Mouse (Mus musculus): ENCODE results near the gene Prdx5. TPM values are rescaled to one million over a fixed set of nuclear protein-coding genes. Genes with fewer than 3 reads are reported as not detected.
A peak's percentile ranks its signal among the peaks of the same experiment; 100 is the strongest.

Gene Prdx5
- polyA plus RNA-seq, 1 experiment from 2014 or later, result 276 TPM

GRCm38 (mm10) chr19:6919876-6920740 is 10.2 kb upstream of the Prdx5 start:
- no peak for DNase-seq (ENCODE audit: low spot score)

GRCm38 (mm10) chr19:6919431-6919830 is 9.5 kb upstream of the Prdx5 start:
- no peak for DNase-seq (ENCODE audit: low spot score)

- no peak for DNase-seq (ENCODE audit: low spot score)
These were observed 8.4 kb upstream of the Prdx5 start for GRCm38 (mm10) chr19:6918321-6918720.

GRCm38 (mm10) chr19:6916496-6916895 is 6.6 kb upstream of the Prdx5 start:
- no peak for DNase-seq (ENCODE audit: low spot score)

- DNase-seq (ENCODE audit: low spot score), result no peak
These were observed 5.4 kb upstream of the Prdx5 start for GRCm38 (mm10) chr19:6915276-6915675.

- no peak for DNase-seq (ENCODE audit: low spot score)
These were observed 4.6 kb upstream of the Prdx5 start for GRCm38 (mm10) chr19:6914540-6914939.

- no peak for DNase-seq (ENCODE audit: low spot score)
These were observed 4.1 kb upstream of the Prdx5 start for GRCm38 (mm10) chr19:6913991-6914390.

- peak; percentile 52 for DNase-seq (ENCODE audit: low spot score)
These were observed 3.1 kb upstream of the Prdx5 start for GRCm38 (mm10) chr19:6913036-6913435.

GRCm38 (mm10) chr19:6912205-6912970 is 2.5 kb upstream of the Prdx5 start:
- no peak for DNase-seq (ENCODE audit: low spot score)

- DNase-seq (ENCODE audit: low spot score), result no peak
These were observed 1.5 kb upstream of the Prdx5 start for GRCm38 (mm10) chr19:6911101-6912074.

- peak; percentile 43 for DNase-seq (ENCODE audit: low spot score)
These were observed 400 bp upstream of the Prdx5 start for GRCm38 (mm10) chr19:6910306-6910705.

- no peak for DNase-seq (ENCODE audit: low spot score)
These were observed 885 bp downstream of the Prdx5 start for GRCm38 (mm10) chr19:6909021-6909420.

- DNase-seq (ENCODE audit: low spot score), result no peak
These were observed 1.9 kb downstream of the Prdx5 start for GRCm38 (mm10) chr19:6907811-6908540.

GRCm38 (mm10) chr19:6907094-6907493 is 2.8 kb downstream of the Prdx5 start:
- DNase-seq (ENCODE audit: low spot score), result no peak

GRCm38 (mm10) chr19:6906199-6906598 is 3.7 kb downstream of the Prdx5 start:
- no peak for DNase-seq (ENCODE audit: low spot score)

GRCm38 (mm10) chr19:6905498-6906159 is 4.3 kb downstream of the Prdx5 start:
- no peak for DNase-seq (ENCODE audit: low spot score)

GRCm38 (mm10) chr19:6904846-6905245 is 5.1 kb downstream of the Prdx5 start:
- DNase-seq (ENCODE audit: low spot score), result no peak

- no peak for DNase-seq (ENCODE audit: low spot score)
These were observed 6.9 kb downstream of the Prdx5 start for GRCm38 (mm10) chr19:6903031-6903430.

- DNase-seq (ENCODE audit: low spot score), result no peak
These were observed 10.3 kb downstream of the Prdx5 start for GRCm38 (mm10) chr19:6899641-6900040.
